Mouse (Mus musculus): ENCODE data around the gene Agbl5.

The Agbl5 gene

DNA sequence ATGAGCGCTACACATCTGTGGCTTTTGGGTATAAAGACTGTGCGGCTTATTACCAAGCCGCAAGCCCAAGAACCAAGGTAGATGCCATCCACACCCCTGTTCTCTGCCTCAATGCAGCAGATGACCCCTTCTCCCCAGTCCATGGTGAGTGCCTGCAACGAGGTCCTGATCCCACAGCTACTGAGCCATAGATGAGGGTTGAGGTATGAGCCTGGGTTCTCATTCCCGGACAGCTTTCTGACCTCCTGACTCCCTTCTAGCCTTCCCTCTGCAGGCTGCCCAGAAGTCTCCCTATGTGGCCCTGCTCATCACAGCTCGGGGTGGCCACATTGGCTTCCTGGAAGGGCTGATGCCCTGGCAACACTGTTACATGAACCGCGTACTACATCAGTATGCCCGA lies 66.1 kb downstream of the Agbl5 start:
- H3K27me3 ChIP-seq (ENCODE audit: insufficient read depth, low read length) = no peaks in the 10 kb centered on the region
- peaks cover 47% of the 10 kb centered on the region for H3K4me1 ChIP-seq (replicated peaks; ENCODE audit: low read depth, low read length)
- H3K4me3 ChIP-seq (replicated peaks; ENCODE audit: low read length) = no peak overlapping the region
- no peaks in the 10 kb centered on the region for H3K9me3 ChIP-seq (ENCODE audit: low read length)
- TF ChIP-seq CTCF (conservative IDR thresholded peaks at IDR 0.05; ENCODE audit: low read length) = no peak
- peaks cover 72% of the 10 kb centered on the region for H3K36me3 ChIP-seq (ENCODE audit: insufficient read depth, low read length)

DNA sequence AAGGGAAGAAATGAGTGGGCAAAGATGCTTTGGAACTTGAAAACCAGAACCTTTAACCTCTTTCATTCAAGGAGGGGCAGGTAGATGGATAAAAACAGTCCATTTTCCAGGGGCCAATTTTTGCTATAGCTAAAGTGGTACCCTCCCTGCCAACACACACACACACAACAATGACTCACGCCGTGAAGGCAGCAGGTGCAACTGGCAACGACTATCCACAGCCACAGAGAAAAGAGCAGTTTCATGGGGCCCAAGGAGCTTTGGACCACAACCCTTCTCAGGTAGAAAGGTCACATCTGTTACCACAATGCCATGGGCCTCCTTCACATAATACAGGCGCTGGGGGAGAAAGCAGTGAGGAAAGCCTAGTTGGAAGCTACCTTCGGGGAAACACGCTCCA lies 67.3 kb downstream of the Agbl5 start:
- TF ChIP-seq POU5F1 (IDR thresholded peaks at IDR 0.05; ENCODE audit: borderline replicate concordance, low read length) (no peak), NANOG (IDR thresholded peaks at IDR 0.05; ENCODE audit: borderline replicate concordance, low read length) (no peak), CTCF (conservative IDR thresholded peaks at IDR 0.05; ENCODE audit: low read length) (no peak)
- H3K36me3 ChIP-seq (ENCODE audit: insufficient read depth, low read length) = peaks cover 72% of the 10 kb centered on the region
- H3K4me3 ChIP-seq (replicated peaks; ENCODE audit: low read length) = no peak overlapping the region
- H3K4me1 ChIP-seq (replicated peaks; ENCODE audit: low read depth, low read length) = peaks cover 40% of the 10 kb centered on the region
- no peaks in the 10 kb centered on the region for H3K9me3 ChIP-seq (ENCODE audit: low read length)
- H3K27me3 ChIP-seq (ENCODE audit: insufficient read depth, low read length) = no peaks in the 10 kb centered on the region

Data from E14TG2a.4 (cell line).